Mouse (Mus musculus): ENCODE results near the gene Ldhd.

Ldhd gene

GRCm38 (mm10) chr8:111626933-111627332 is 3.2 kb downstream of the Ldhd start:
- DNase-seq: peak in 1 of 2 experiments; percentile 40

- DNase-seq: no peak
Measured at GRCm38 (mm10) chr8:111626528-111626820, 3.7 kb downstream of the Ldhd start.

GRCm38 (mm10) chr8:111625694-111626527 is 4.3 kb downstream of the Ldhd start:
- DNase-seq: peak; percentile 71 to 75

- DNase-seq: peak; percentile 58 to 73
Measured at GRCm38 (mm10) chr8:111624853-111625221, 5.3 kb downstream of the Ldhd start.

- peak; percentile 45 to 63 for DNase-seq
Measured at GRCm38 (mm10) chr8:111624081-111624852, 5.9 kb downstream of the Ldhd start.

- DNase-seq: peak in 1 of 2 experiments; percentile 26
Measured at GRCm38 (mm10) chr8:111622553-111622952, 7.6 kb downstream of the Ldhd start.

- peak in 1 of 2 experiments; percentile 10 for DNase-seq
Measured at GRCm38 (mm10) chr8:111622104-111622503, 8.1 kb downstream of the Ldhd start.

GRCm38 (mm10) chr8:111619936-111620335 is 10.2 kb downstream of the Ldhd start:
- peak in 1 of 2 experiments; percentile 3 for DNase-seq

- peak in 1 of 2 experiments; percentile 1 for DNase-seq
Measured at GRCm38 (mm10) chr8:111618273-111618672, 11.9 kb downstream of the Ldhd start.

GRCm38 (mm10) chr8:111617812-111618211 is 12.4 kb downstream of the Ldhd start:
- DNase-seq: peak in 1 of 2 experiments; percentile 10

GRCm38 (mm10) chr8:111614786-111615701 is 15.1 kb downstream of the Ldhd start:
- DNase-seq: peak in 1 of 2 experiments; percentile 6

- peak in 1 of 2 experiments; percentile 0 for DNase-seq
Measured at GRCm38 (mm10) chr8:111613181-111613580, 17.0 kb downstream of the Ldhd start.

GRCm38 (mm10) chr8:111607414-111607813 is 22.8 kb downstream of the Ldhd start:
- no peak for DNase-seq

GRCm38 (mm10) chr8:111606961-111607360 is 23.2 kb downstream of the Ldhd start:
- DNase-seq: no peak

- no peak for DNase-seq
Measured at GRCm38 (mm10) chr8:111604986-111605385, 25.2 kb downstream of the Ldhd start.

GRCm38 (mm10) chr8:111602050-111602449 is 28.1 kb downstream of the Ldhd start:
- DNase-seq: no peak

- DNase-seq: no peak
Measured at GRCm38 (mm10) chr8:111599707-111600444, 30.3 kb downstream of the Ldhd start.

GRCm38 (mm10) chr8:111597310-111597709 is 32.9 kb downstream of the Ldhd start:
- DNase-seq: no peak

- DNase-seq: peak in 1 of 2 experiments; percentile 50
Measured at GRCm38 (mm10) chr8:111596485-111596821, 33.7 kb downstream of the Ldhd start.

GRCm38 (mm10) chr8:111595712-111596484 is 34.3 kb downstream of the Ldhd start:
- DNase-seq: peak; percentile 86 to 95

- DNase-seq: peak in 1 of 2 experiments; percentile 33
Measured at GRCm38 (mm10) chr8:111594951-111595350, 35.2 kb downstream of the Ldhd start.
